Mouse (Mus musculus): Measurements from ENCODE around the gene F11r. TPM values are rescaled to one million over a fixed set of nuclear protein-coding genes. Genes with fewer than 3 reads are reported as not detected.

Gene F11r
- polyA plus RNA-seq, 1 experiment, result 45.1 TPM

- H3K27ac ChIP-seq (replicated peaks; ENCODE audit: low read depth, low read length), result no peak overlapping the region
- no peaks in the 10 kb centered on the region for H3K4me1 ChIP-seq (ENCODE audit: control insufficient read depth, insufficient read depth, insufficient read length, low read length)
- H3K4me3 ChIP-seq (ENCODE audit: insufficient read depth, low read depth, low read length), result 0 out of 2 replicates have a peak overlapping the region, but pooled peaks have one; percentile 5
Observed at GRCm38 (mm10) chr1:171504586-171504985, 67.3 kb downstream of the F11r start.

GRCm38 (mm10) chr1:171513234-171513633, 75.9 kb downstream of the F11r start:
- no peak overlapping the region for H3K27ac ChIP-seq (replicated peaks; ENCODE audit: low read depth, low read length)
- H3K4me1 ChIP-seq (ENCODE audit: control insufficient read depth, insufficient read depth, insufficient read length, low read length), result no peaks in the 10 kb centered on the region
- H3K4me3 ChIP-seq (ENCODE audit: insufficient read depth, low read depth, low read length), result no peak overlapping the region

- Histone ChIP-seq H3K4me1 (ENCODE audit: control insufficient read depth, insufficient read depth, insufficient read length, low read length) (no peaks in the 10 kb centered on the region), H3K4me3 (ENCODE audit: insufficient read depth, low read depth, low read length) (no peak overlapping the region), H3K27ac (replicated peaks; ENCODE audit: low read depth, low read length) (no peak overlapping the region)
Observed at GRCm38 (mm10) chr1:171513760-171514159, 76.4 kb downstream of the F11r start.

Other genes with a start within 250 kb of the F11r start
- 3.3 and 4.2 TPM in 2 replicates for gene Pcp4l1, start 241.3 kb upstream of the F11r start, polyA plus RNA-seq (2012; ENCODE audit: insufficient read depth, insufficient read length, missing spikeins)
- gene Nr1i3, start 223.6 kb upstream of the F11r start, polyA plus RNA-seq (2012; ENCODE audit: insufficient read depth, insufficient read length, missing spikeins), result not detected in 2 replicates
- 59.3 and 65.5 TPM in 2 replicates for gene Tomm40l, start 215.0 kb upstream of the F11r start, polyA plus RNA-seq (2012; ENCODE audit: insufficient read depth, insufficient read length, missing spikeins)
- 3.5 and 19.0 TPM in 2 replicates for gene Apoa2, start 212.5 kb upstream of the F11r start, polyA plus RNA-seq (2012; ENCODE audit: insufficient read depth, insufficient read length, missing spikeins)
- 29.3 and 35.1 TPM in 2 replicates for gene Fcer1g, start 203.2 kb upstream of the F11r start, polyA plus RNA-seq (2012; ENCODE audit: insufficient read depth, insufficient read length, missing spikeins)
- gene Adamts4, start 187.1 kb upstream of the F11r start, polyA plus RNA-seq (2012; ENCODE audit: insufficient read depth, insufficient read length, missing spikeins), result 0.50 and 1.2 TPM in 2 replicates
- gene Ndufs2, start 186.1 kb upstream of the F11r start, polyA plus RNA-seq (2012; ENCODE audit: insufficient read depth, insufficient read length, missing spikeins), result 1,478 and 1,710 TPM in 2 replicates
- gene B4galt3, start 167.2 kb upstream of the F11r start, polyA plus RNA-seq (2012; ENCODE audit: insufficient read depth, insufficient read length, missing spikeins), result 11.3 and 12.1 TPM in 2 replicates
- 12.3 and 15.2 TPM in 2 replicates for gene Ppox, start 156.3 kb upstream of the F11r start, polyA plus RNA-seq (2012; ENCODE audit: insufficient read depth, insufficient read length, missing spikeins)
- gene Usp21, start 149.5 kb upstream of the F11r start, polyA plus RNA-seq (2012; ENCODE audit: insufficient read depth, insufficient read length, missing spikeins), result 11.7 and 14.7 TPM in 2 replicates
- 149 and 183 TPM in 2 replicates for gene Ufc1, start 142.5 kb upstream of the F11r start, polyA plus RNA-seq (2012; ENCODE audit: insufficient read depth, insufficient read length, missing spikeins)
- 22.3 and 27.1 TPM in 2 replicates for gene Dedd, start 108.4 kb upstream of the F11r start, polyA plus RNA-seq (2012; ENCODE audit: insufficient read depth, insufficient read length, missing spikeins)
- 41.1 and 62.5 TPM in 2 replicates for gene Nit1, start 91.9 kb upstream of the F11r start, polyA plus RNA-seq (2012; ENCODE audit: insufficient read depth, insufficient read length, missing spikeins)
- 73.2 and 83.7 TPM in 2 replicates for gene Pfdn2, start 91.9 kb upstream of the F11r start, polyA plus RNA-seq (2012; ENCODE audit: insufficient read depth, insufficient read length, missing spikeins)
- gene Klhdc9, start 76.7 kb upstream of the F11r start, polyA plus RNA-seq (2012; ENCODE audit: insufficient read depth, insufficient read length, missing spikeins), result not detected in 2 replicates
- gene Nectin4, start 67.4 kb upstream of the F11r start, polyA plus RNA-seq (2012; ENCODE audit: insufficient read depth, insufficient read length, missing spikeins), result not detected in 2 replicates
- 2.1 and 3.0 TPM in 2 replicates for gene Arhgap30, start 48.6 kb upstream of the F11r start, polyA plus RNA-seq (2012; ENCODE audit: insufficient read depth, insufficient read length, missing spikeins)
- 13.1 and 18.2 TPM in 2 replicates for gene Usf1, start 26.2 kb upstream of the F11r start, polyA plus RNA-seq (2012; ENCODE audit: insufficient read depth, insufficient read length, missing spikeins)
- not detected in 2 replicates for gene Tstd1, start 18.7 kb upstream of the F11r start, polyA plus RNA-seq (2012; ENCODE audit: insufficient read depth, insufficient read length, missing spikeins)
- gene Alyref2, start 65.9 kb downstream of the F11r start, polyA plus RNA-seq (2012; ENCODE audit: insufficient read depth, insufficient read length, missing spikeins), result 2.7 and 3.0 TPM in 2 replicates
- gene Itln1, start 97.8 kb downstream of the F11r start, polyA plus RNA-seq (2012; ENCODE audit: insufficient read depth, insufficient read length, missing spikeins), result not detected in 2 replicates
- gene Cd244a, start 121.7 kb downstream of the F11r start, polyA plus RNA-seq (2012; ENCODE audit: insufficient read depth, insufficient read length, missing spikeins), result not detected in 2 replicates
- 0.95 TPM in 1 of 2 replicates, not detected in the other for gene Ly9, start 169.9 kb downstream of the F11r start, polyA plus RNA-seq (2012; ENCODE audit: insufficient read depth, insufficient read length, missing spikeins)
- gene Slamf7, start 215.5 kb downstream of the F11r start, polyA plus RNA-seq (2012; ENCODE audit: insufficient read depth, insufficient read length, missing spikeins), result 1.0 and 1.6 TPM in 2 replicates
- gene Cd48, start 244.5 kb downstream of the F11r start, polyA plus RNA-seq (2012; ENCODE audit: insufficient read depth, insufficient read length, missing spikeins), result 4.8 and 7.1 TPM in 2 replicates